Mouse (Mus musculus) adrenal gland, postnatal 4 days (tissue): ENCODE data around the gene Olfr1395. TPM values are rescaled to one million over a fixed set of nuclear protein-coding genes. Genes with fewer than 3 reads are reported as not detected.
A peak's percentile ranks its signal among the peaks of the same experiment; 100 is the strongest.

ENCODE experiments used
- DNase-seq, 2 experiments: peaks; one replicate each; pipeline ENCODE4 v3.0.0; 2021 to 2022; ENCODE audit warnings: low spot score in 2 of 2, mixed read lengths in 2 of 2
- long read RNA-seq, 2 experiments: library from polyadenylated mRNA; stranded (forward); transcript quantifications; one replicate each; pipeline ENCODE4 v2.0.0; 2021
- total RNA-seq, 2 experiments: library from RNA; stranded (reverse); gene quantifications; 2 replicates each; pipeline ENCODE4 v1.2.3; 2021

Gene Olfr1395
- total RNA-seq = not detected
- long read RNA-seq, experiment 1 = 0 reads
- long read RNA-seq, experiment 2 = 0 reads

DNA sequence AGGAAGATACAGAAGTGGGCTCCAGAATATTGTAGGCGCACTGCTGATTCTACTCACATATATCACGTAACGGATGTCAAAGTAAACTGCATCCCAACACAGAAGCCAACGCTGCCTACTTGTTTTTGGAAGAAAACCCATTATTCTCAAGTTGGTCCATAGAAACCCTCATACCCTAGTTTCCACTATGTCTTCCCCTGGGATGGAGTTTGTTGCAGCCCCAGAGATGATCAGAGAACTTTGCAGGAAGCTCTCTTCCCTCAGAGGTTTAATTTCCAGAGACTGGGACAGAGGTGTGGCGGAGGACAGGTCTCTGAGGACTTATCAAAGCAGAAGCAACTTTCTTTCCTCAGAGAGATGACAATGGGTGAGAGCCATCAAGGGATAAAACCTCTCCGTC, at the start of gene Olfr1395:
Gene Olfr1395, plus strand, starts transcription at position 301 of the 400 bp plus-strand sequence.
- no peak for DNase-seq

DNA sequence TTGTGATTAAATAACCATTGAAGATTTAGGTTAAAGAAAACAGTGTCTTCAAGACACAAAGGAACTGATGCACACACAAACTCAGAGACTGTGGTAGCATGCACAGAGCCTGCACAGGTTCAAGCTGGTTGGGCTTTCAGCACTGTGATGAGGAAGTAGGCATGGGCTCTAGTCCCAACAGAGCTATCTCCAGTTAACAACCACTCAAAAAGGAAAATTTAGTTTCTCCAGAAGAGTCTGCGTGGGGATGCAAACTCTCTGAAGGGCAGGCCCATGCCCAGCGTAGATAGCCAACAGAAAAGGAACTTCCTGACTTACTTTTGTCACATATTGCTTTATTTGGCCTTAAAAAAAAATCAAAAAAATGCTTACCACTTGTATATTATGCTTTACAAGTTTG, 49.3 kb upstream of the Olfr1395 start:
- DNase-seq = no peak

- no peak for DNase-seq
Observed at GRCm38 (mm10) chr11:49093861-49094660, 48.0 kb upstream of the Olfr1395 start.

GRCm38 (mm10) chr11:49095367-49095766, 46.7 kb upstream of the Olfr1395 start:
- DNase-seq = no peak

- no peak for DNase-seq
Observed at GRCm38 (mm10) chr11:49100409-49100808, 41.7 kb upstream of the Olfr1395 start.

DNA sequence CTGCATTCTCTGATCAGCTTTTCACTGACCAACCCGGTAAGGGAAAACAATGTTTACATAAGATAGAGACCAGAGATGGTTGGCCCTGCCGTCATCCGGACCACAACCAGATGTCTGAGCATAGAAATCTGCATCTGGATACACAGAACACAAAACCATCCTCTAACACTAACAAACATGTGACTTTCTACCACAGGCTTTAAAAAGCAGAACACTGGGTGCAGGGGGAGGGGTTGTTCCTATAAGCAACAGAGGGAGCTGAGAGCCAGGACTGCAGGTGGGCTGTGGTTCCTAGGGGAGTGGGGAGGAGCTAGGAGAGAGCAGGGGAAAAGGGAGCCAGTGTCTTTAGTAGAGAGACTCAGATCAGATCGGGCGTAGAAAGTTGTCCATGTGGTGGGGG, 40.6 kb upstream of the Olfr1395 start:
- DNase-seq = no peak

DNA sequence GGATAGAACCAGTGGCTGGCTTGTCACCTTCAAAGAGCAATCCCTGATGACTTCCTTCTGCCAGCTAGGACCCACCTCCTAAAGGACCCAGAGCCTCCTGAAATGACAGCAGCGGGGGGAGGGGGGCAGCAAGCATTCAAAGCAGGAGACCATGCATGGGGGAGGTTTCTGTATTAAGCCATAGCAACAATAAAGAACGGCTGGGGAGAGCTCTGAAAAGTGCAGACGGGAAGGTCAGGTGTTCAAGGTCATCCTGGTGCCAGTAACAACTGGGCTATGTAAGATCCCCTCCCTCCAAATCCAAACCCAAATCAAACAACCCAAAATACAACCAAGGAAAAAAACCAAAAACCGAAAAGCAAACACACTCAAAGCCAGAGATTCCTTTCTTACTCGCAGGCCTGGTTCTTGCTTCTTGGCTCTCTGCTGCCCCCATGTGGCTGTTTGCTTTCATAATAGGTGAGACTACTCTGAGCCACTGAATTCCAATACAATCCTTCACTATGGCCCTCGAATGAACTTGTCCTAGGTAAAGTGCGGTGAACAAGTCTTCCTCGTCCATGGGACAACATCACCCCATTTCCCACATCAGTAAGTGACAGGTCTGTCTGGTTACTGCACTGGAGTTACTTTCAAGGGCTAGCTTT, 38.9 kb upstream of the Olfr1395 start:
- DNase-seq = peak; percentile 60 to 84

DNA sequence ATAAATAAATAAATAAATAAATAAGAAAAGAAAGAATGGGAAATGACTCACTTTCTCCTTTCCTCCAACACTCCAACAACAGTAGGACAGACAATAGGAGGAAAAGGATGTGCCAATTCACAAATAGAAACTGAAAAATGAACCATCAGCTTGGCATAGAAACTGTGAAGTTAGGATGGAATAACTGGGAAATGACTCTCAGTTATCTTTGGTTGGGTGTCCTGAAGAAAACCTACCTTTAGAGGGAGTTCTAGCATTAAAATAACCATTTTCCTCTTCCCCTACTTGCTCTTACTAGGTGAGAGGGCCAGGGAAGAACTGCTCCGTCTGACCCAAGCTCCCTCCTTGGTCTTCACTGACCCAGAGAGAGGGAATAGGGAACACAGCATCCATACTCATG, 36.3 kb upstream of the Olfr1395 start:
- no peak for DNase-seq

DNA sequence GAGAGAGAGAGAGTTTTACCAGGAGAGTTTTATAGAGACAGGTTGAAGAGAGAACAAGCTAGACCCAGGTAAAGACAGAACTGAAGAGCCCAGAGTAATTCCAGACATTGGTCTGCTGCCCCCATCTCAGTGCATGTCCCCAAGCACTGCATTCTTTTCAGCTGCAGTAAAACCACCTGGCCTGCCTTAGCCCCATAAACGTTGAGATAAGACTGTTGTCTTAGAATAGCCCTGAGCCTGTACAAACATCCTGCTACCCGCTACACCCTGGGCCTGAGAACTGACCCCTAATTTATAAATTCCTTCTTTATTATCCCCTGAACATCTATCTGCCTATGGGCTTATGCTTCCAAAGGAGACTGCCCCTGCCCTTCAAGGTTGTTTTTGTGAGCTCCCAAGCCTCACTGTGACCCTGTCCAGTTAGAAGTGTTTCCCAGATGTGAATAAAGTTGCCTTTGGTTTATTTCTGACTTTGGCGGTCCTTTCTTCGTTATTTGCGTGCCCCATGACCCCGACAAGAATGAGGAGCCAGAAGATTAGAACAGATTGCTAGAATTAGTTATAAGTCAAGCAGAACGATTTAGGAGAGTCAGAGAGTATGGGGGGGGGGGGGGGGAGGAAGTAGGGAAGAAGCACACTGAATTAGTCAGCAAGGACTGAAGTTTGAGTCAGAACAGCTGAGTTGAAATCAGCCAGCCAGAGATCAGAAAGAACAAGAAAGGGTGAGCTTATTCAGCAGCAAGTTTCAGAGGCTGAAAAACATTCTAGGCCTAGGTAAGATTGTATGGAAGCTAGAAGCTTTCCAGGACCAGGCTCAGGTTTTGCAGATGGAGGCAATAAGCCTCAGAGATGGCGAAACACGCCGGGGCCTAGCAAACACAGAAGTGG, 34.2 kb upstream of the Olfr1395 start:
- DNase-seq = no peak

GRCm38 (mm10) chr11:49108833-49109232, 33.2 kb upstream of the Olfr1395 start:
- DNase-seq = no peak

DNA sequence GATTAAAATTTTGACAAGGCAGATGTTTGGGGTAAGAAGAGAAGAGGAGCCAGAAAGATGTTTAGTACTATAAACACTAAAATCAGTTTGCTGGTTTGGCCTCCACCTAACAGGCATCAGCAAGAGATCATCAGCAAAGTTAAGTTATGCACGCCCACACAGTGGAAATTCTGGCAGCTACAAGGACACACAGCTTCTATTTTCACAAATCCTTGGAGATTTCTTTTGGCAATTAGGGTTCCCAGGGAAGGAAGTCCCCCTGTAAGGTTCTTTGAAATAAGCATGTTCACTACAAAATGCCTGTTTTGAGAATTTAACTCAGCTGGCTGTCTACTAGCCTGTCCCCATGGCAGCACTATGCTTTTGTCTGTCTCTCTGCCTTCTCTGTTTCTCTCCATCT, 31.1 kb upstream of the Olfr1395 start:
- no peak for DNase-seq

DNA sequence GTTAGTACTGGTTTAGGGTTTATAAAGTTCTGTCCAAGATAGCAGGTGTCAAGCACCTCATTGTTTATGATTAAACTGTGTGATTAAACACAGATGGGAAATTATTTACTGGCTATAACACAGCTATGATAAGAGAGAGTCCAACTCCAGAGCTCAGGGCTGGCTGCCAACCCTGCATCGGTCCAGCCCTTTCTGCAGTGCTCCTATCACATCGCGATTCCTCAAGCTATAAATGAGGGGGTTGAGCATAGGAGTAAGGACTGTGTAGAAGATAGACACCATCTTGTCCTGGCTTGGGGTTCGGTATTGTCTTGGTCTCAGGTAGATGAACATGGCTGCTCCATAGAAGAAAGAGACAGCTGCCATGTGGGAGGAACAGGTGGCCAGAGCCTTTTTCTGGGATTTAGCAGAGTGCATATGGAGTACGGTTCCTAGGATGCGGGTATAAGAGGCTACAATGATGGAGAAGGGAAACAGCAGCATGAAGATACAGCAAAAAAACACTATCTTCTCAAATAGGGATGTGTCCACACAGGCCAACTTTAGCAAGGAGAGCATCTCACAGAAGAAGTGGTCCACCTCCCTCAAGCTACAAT, 29.4 kb upstream of the Olfr1395 start:
- no peak for DNase-seq

DNA sequence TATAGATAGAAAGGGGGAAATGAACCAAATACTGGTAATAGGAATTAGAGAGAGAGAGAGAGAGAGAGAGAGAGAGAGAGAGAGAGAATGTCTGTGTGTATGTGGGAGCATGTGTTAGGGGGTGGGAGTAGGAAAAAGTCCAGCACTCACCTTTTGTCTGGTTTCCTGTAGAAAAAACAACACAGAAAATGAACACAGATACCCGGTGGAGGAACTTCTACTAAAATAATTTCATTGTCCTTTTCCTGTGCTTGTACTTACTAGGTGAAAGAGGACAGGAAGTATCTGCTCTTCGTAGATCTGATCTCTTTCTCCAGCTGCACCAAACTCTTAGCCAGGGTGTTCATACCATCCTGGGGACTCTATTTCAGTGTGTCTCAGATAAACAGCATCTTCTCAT, 27.9 kb upstream of the Olfr1395 start:
- DNase-seq = no peak

GRCm38 (mm10) chr11:49114774-49115173, 27.3 kb upstream of the Olfr1395 start, which contains the start of gene Olfr1396:
TSS of gene Olfr1396 (minus strand) at chr11:49114874.
- no peak for DNase-seq

- DNase-seq = no peak
Observed at GRCm38 (mm10) chr11:49119635-49120034, 22.4 kb upstream of the Olfr1395 start.

DNA sequence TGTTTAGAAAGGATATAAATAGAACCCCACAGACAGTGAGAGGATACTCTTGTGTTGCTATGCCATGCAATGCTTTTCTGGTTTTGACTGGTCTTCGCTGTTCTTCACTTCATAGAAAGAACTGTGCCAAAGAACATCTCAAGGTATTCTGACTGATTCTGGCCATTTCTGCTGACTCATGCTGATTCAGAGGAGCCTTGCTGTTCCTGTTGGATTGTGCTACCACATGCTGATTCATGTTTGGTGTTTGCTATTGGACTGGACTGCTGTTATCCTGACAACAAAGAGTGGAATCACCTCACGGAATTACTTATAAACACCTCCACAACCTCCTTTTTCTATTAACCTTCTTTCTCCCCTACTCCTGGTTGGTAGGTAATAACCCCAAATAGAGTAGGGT, 17.9 kb upstream of the Olfr1395 start:
- no peak for DNase-seq

DNA sequence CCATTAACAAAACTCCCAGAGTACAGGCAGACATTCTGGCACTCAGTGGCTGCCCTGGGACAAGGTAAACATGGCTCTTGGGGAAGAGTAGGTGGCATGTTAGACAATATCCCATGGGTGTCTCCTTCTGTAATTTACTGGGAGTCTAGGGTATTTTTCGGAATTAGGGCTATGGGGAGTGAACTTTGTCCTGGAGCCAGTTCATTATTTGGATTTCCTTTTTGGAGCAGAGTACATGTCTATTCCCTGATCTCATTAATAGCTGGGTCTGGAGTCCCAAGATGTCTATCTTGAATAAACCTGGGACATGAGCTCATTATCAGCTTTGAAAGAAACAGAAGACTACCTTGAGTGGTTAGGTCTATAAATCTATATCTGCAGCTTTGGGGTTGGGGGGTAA, 12.0 kb downstream of the Olfr1395 start, which contains the start of gene Olfr1394:
Gene Olfr1394, plus strand, starts transcription at position 301 of the 400 bp plus-strand sequence.
- DNase-seq = no peak

- no peak for DNase-seq
Observed at GRCm38 (mm10) chr11:49156821-49157814, 15.0 kb downstream of the Olfr1395 start.

GRCm38 (mm10) chr11:49168839-49169611, 27.0 kb downstream of the Olfr1395 start:
- no peak for DNase-seq
